Mouse (Mus musculus) myocyte (in vitro differentiated cells): ENCODE results near the gene Gm17521. TPM values are rescaled to one million over a fixed set of nuclear protein-coding genes. Genes with fewer than 3 reads are reported as not detected.
"Not testable (repeated sequence)": the region's sequence is repeated elsewhere in the genome, so short reads cannot be mapped to it uniquely, and the experiment has no call there.

ENCODE experiments used
- H3K27me3 ChIP-seq: one replicate; pipeline ENCODE4 v1.6.1; 2011; ENCODE audit not compliant: control insufficient read depth, insufficient read depth, insufficient read length
- H3K36me3 ChIP-seq: one replicate; pipeline ENCODE4 v1.6.1; 2011; ENCODE audit not compliant: control insufficient read depth, insufficient read depth
- H3K4me2 ChIP-seq: one replicate; pipeline ENCODE4 v1.6.1; 2011; ENCODE audit warnings: low read depth, control low read depth
- H3K4me3 ChIP-seq: one replicate; pipeline ENCODE4 v1.5.1; 2011; ENCODE audit warnings: mild to moderate bottlenecking, control low read depth, moderate library complexity
- H3K79me2 ChIP-seq: one replicate; pipeline ENCODE4 v1.6.1; 2011; ENCODE audit not compliant: control insufficient read depth, insufficient read depth
- H3ac ChIP-seq: one replicate; pipeline ENCODE4 v1.6.1; 2011; ENCODE audit not compliant: control insufficient read depth, insufficient read length
- CEBPB ChIP-seq: IDR thresholded peaks from 2 replicates; pipeline ENCODE4 v1.6.1; 2011; ENCODE audit warnings: mild to moderate bottlenecking, moderate library complexity; ENCODE audit not compliant: poor library complexity, insufficient read depth, severe bottlenecking
- E2F4 ChIP-seq: IDR thresholded peaks from one replicate; pipeline ENCODE4 v1.6.1; 2011; ENCODE audit warnings: mild to moderate bottlenecking, control low read depth, moderate library complexity; ENCODE audit not compliant: insufficient read depth
- MAX ChIP-seq: IDR thresholded peaks from one replicate; pipeline ENCODE4 v1.6.1; 2011; ENCODE audit warnings: low read depth, mild to moderate bottlenecking, control low read depth
- MYOD1 ChIP-seq, 3 experiments: IDR thresholded peaks; one replicate each; pipeline ENCODE4 v1.6.1; 2011; ENCODE audit warnings: control low read depth in 2 of 3, low read depth in 2 of 3, mild to moderate bottlenecking in 2 of 3, moderate library complexity in 1 of 3; ENCODE audit not compliant: insufficient read length in 2 of 3, control insufficient read depth in 1 of 3
- MYOG ChIP-seq, 3 experiments: IDR thresholded peaks; one replicate each; pipeline ENCODE4 v1.6.1; 2011; ENCODE audit warnings: control low read depth in 2 of 3, low read depth in 2 of 3, mild to moderate bottlenecking in 2 of 3; ENCODE audit not compliant: insufficient read length in 2 of 3, control insufficient read depth in 1 of 3, insufficient read depth in 1 of 3
- POLR2A ChIP-seq: IDR thresholded peaks from one replicate; pipeline ENCODE4 v1.6.1; 2011; ENCODE audit warnings: low read depth, mild to moderate bottlenecking, control low read depth, moderate library complexity; ENCODE audit not compliant: insufficient read length
- REST ChIP-seq: IDR thresholded peaks from one replicate; pipeline ENCODE4 v1.6.1; 2011; ENCODE audit warnings: mild to moderate bottlenecking, control low read depth, moderate library complexity; ENCODE audit not compliant: insufficient read depth, insufficient read length
- TCF12 ChIP-seq: IDR thresholded peaks from one replicate; pipeline ENCODE4 v1.6.1; 2011; ENCODE audit warnings: mild to moderate bottlenecking, control low read depth; ENCODE audit not compliant: poor library complexity, insufficient read depth, severe bottlenecking
- TCF3 ChIP-seq: IDR thresholded peaks from one replicate; pipeline ENCODE4 v1.6.1; 2011; ENCODE audit warnings: low read depth, control low read depth; ENCODE audit not compliant: insufficient read length
- polyA plus RNA-seq: library from polyadenylated mRNA; unstranded; fragments of >200 nt; fragmentation: generic; extraction: Trizol; gene quantifications from one replicate; pipeline ENCODE4 v1.2.1, GENCODE M21; 2012; ENCODE audit warnings: missing spikeins

The Gm17521 gene
- polyA plus RNA-seq = not detected

DNA sequence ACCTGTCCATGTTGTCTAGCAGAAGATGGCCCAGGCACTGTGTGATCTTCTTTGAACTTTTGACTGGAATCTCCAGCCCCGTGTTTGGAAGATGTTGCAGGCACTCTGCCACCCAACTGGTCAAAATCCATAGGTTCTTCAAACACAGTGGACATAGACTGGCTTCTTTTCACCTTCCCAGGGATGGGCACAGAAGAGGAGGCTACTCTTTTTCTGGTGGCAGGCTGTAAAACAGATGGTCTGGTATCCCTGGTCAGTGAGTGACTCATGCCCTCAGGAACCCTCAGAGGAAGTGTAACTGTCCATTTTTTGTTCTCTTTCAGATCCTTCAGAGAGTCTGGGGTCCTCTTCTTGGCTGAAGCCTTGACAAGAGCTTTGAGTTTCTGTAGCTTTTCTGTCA is at the start of gene Gm17521:
Gene Gm17521 (minus strand): TSS at position 101 of the 400 bp plus-strand sequence.
- H3K4me2 ChIP-seq, H3K36me3 ChIP-seq, H3ac ChIP-seq, H3K27me3 ChIP-seq, H3K79me2 ChIP-seq, H3K4me3 ChIP-seq: not testable (repeated sequence)

DNA sequence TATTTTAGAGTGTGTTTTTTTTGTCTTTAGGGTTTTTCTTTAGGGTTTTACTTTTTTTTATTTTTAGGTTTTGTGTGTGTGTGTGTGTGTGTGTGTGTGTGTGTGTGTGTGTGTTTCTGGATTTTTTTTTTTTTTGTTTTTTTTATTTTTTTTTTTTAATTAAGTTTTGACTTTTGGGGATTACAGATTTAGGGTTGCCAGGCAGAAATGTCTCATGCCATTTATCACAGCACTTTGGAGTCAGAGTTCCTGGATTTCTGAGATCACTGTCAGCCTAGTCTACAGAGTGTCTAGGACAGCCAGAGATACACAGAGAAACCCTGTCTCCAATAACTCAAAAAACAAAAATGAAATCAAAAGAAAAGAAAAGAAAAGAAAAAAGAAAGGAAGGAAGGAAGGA is 14.5 kb upstream of the Gm17521 start:
- Histone ChIP-seq H3K79me2 (no peaks in the 10 kb centered on the region), H3K36me3 (no peaks in the 10 kb centered on the region), H3ac (no peak overlapping the region), H3K4me2 (no peak overlapping the region), H3K4me3 (no peak overlapping the region), H3K27me3 (no peaks in the 10 kb centered on the region)
- TF ChIP-seq CEBPB = no peak
- TF ChIP-seq E2F4 = no peak
- TF ChIP-seq MAX = no peak
- no peak for TF ChIP-seq MYOG (IDR thresholded peaks at IDR 0.05; ENCODE audit: control insufficient read depth in 1 of 3, insufficient read depth in 1 of 3, insufficient read length in 2 of 3, low read depth in 2 of 3)
- no peak for TF ChIP-seq MYOD1 (IDR thresholded peaks at IDR 0.05; ENCODE audit: control insufficient read depth in 1 of 3, insufficient read length in 2 of 3, low read depth in 2 of 3)
- no peak for TF ChIP-seq TCF3
- TF ChIP-seq TCF12 = no peak

DNA sequence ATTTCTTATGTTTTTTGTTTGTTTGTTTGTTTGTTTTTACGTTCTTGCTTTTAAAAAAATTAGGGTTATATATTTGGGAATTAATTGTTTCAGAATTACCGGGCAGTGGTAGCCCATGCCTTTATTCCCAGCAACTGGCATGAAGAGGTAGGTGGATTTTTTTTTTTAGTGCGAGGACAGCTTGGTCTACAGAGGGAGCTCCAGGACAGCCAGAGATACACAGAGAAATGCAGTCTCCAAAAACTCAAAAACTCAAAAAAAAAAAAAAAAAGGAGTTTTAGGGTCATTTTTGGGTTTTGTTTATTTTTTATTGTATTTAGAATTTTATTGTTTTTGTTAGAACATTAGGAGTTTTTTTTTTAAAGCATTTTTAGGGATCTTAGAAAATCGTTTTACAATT is 14.0 kb upstream of the Gm17521 start:
- no peaks in the 10 kb centered on the region for H3K79me2 ChIP-seq
- H3K4me2 ChIP-seq = no peak overlapping the region
- TF ChIP-seq REST (no peak), CEBPB (no peak), TCF3 (no peak), TCF12 (no peak), E2F4 (no peak), POLR2A (no peak), MAX (no peak)
- no peak overlapping the region for H3K4me3 ChIP-seq
- no peak overlapping the region for H3ac ChIP-seq
- H3K27me3 ChIP-seq = no peaks in the 10 kb centered on the region
- no peaks in the 10 kb centered on the region for H3K36me3 ChIP-seq

Other genes with a start within 250 kb of the Gm17521 start
- gene Cldn34c1, start 73.8 kb upstream of the Gm17521 start, polyA plus RNA-seq = 0.06 TPM
- not detected for gene Srsx, start 192.8 kb upstream of the Gm17521 start, polyA plus RNA-seq
- not detected for gene Gm17577, start 217.2 kb upstream of the Gm17521 start, polyA plus RNA-seq